Mouse (Mus musculus) gastrocnemius, adult 2 months (tissue): ENCODE data around the gene Lef1. TPM values are rescaled to one million over a fixed set of nuclear protein-coding genes. Genes with fewer than 3 reads are reported as not detected.

Experiments
- DNase-seq: peaks from one replicate; pipeline ENCODE4 v3.0.0; 2022
- H3K27ac ChIP-seq: fragments of 200-600 bp; 2 replicates; pipeline ENCODE4 v1.8.1; 2022; ENCODE audit warnings: mild to moderate bottlenecking
- H3K4me3 ChIP-seq: fragments of 200-600 bp; 2 replicates; pipeline ENCODE4 v1.8.1; 2022; ENCODE audit warnings: mild to moderate bottlenecking, moderate library complexity
- CTCF ChIP-seq: fragments of 200-600 bp; IDR thresholded peaks from 2 replicates; pipeline ENCODE4 v1.8.1; 2022; ENCODE audit warnings: antibody characterized with exemption, mild to moderate bottlenecking, moderate library complexity
- intact Hi-C: fragments of 180-260 bp; cut with DNase I; formaldehyde crosslinking; loops from one replicate; pipeline ENCODE4 v1.15.1; 2025
- total RNA-seq, 2 experiments: library from RNA; stranded (reverse); gene quantifications; 2 replicates each; pipeline ENCODE4 v1.2.3; 2021

The Lef1 gene
- total RNA-seq, 2 experiments from 2014 or later = 0.08 TPM; not detected in 1

- TF ChIP-seq CTCF = no peak
- no peak overlapping the region for H3K27ac ChIP-seq
- intact Hi-C loops = no loop called here
- H3K4me3 ChIP-seq = no peak overlapping the region
- DNase-seq = no peak
Observed at GRCm38 (mm10) chr3:131092113-131092512, 18.2 kb upstream of the Lef1 start.

GRCm38 (mm10) chr3:131093736-131094135 is 16.5 kb upstream of the Lef1 start:
- intact Hi-C loops = no loop called here
- Histone ChIP-seq H3K4me3 (no peak overlapping the region), H3K27ac (no peak overlapping the region)
- no peak for DNase-seq
- no peak for TF ChIP-seq CTCF

GRCm38 (mm10) chr3:131096105-131096504 is 14.2 kb upstream of the Lef1 start:
- intact Hi-C loops = no loop called here
- H3K27ac ChIP-seq = no peak overlapping the region
- no peak for DNase-seq
- H3K4me3 ChIP-seq = no peak overlapping the region
- no peak for TF ChIP-seq CTCF

GRCm38 (mm10) chr3:131102191-131102774 is 8.0 kb upstream of the Lef1 start:
- intact Hi-C loops = no loop called here
- Histone ChIP-seq H3K4me3 (no peak overlapping the region), H3K27ac (no peak overlapping the region)
- no peak for TF ChIP-seq CTCF
- DNase-seq = no peak

GRCm38 (mm10) chr3:131105362-131105761 is 4.9 kb upstream of the Lef1 start:
- H3K4me3 ChIP-seq = no peak overlapping the region
- no peak for TF ChIP-seq CTCF
- H3K27ac ChIP-seq = no peak overlapping the region
- DNase-seq = no peak
- intact Hi-C loops = no loop called here

GRCm38 (mm10) chr3:131105940-131106401 is 4.3 kb upstream of the Lef1 start:
- DNase-seq = peak; percentile 26
- H3K27ac ChIP-seq = no peak overlapping the region
- H3K4me3 ChIP-seq = peak overlapping the region; percentile 66
- intact Hi-C loops = no loop called here
- no peak for TF ChIP-seq CTCF

GRCm38 (mm10) chr3:131106451-131107291 is 3.6 kb upstream of the Lef1 start:
- DNase-seq = peak; percentile 22
- TF ChIP-seq CTCF = no peak
- intact Hi-C loops = no loop called here
- Histone ChIP-seq H3K27ac (no peak overlapping the region), H3K4me3 (peak overlapping the region; percentile 66)

GRCm38 (mm10) chr3:131107301-131108093 is 2.8 kb upstream of the Lef1 start:
- intact Hi-C loops = no loop called here
- no peak for TF ChIP-seq CTCF
- Histone ChIP-seq H3K27ac (no peak overlapping the region), H3K4me3 (no peak overlapping the region)
- DNase-seq = no peak

- no peak for TF ChIP-seq CTCF
- intact Hi-C loops = no loop called here
- Histone ChIP-seq H3K4me3 (no peak overlapping the region), H3K27ac (no peak overlapping the region)
- DNase-seq = no peak
Observed at GRCm38 (mm10) chr3:131108094-131108653, 2.1 kb upstream of the Lef1 start.

- H3K4me3 ChIP-seq = no peak overlapping the region; the same call in 1 of the 2 replicates
- TF ChIP-seq CTCF = no peak
Observed at GRCm38 (mm10) chr3:131109066-131109685, 1.1 kb upstream of the Lef1 start.

GRCm38 (mm10) chr3:131109686-131110070 is 593 bp upstream of the Lef1 start:
- H3K27ac ChIP-seq = no peak overlapping the region
- no peak for DNase-seq
- TF ChIP-seq CTCF = no peak
- peak overlapping the region; percentile 74 for H3K4me3 ChIP-seq
- intact Hi-C loops = no loop called here

More at GRCm38 (mm10) chr3:131109066-131109685, 1.1 kb upstream of the Lef1 start:
- no peak overlapping the region for H3K27ac ChIP-seq
- DNase-seq = no peak
- intact Hi-C loops = no loop called here
